Mouse (Mus musculus) lung, postnatal 25 days (tissue): Measurements from ENCODE around the gene Gcn1l1.
A peak's percentile ranks its signal among the peaks of the same experiment; 100 is the strongest.

Source experiments
- DNase-seq: peaks from one replicate; pipeline ENCODE4 v3.0.0; 2022; ENCODE audit warnings: low spot score

Gcn1l1 gene

DNA sequence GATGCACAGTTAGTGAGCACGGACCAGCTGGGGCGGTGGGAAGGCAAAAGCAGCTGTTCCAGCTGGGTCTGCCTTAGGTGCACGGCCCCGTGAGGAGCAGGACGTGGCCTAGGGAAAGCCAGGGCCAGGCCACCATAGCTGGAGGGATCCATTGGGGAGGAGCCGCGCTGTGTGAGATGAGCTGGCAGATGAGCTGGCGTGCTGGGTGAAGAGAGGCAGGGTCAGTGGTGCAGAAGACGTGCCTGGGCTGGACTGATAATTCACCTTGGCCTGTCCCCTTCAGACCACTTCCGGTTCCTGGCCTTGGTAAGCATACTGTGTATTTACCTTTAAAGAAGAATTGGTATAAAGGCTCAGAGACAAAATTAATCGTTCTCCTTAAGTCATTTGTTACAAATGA lies 46.5 kb downstream of the Gcn1l1 start:
- no peak for DNase-seq

DNA sequence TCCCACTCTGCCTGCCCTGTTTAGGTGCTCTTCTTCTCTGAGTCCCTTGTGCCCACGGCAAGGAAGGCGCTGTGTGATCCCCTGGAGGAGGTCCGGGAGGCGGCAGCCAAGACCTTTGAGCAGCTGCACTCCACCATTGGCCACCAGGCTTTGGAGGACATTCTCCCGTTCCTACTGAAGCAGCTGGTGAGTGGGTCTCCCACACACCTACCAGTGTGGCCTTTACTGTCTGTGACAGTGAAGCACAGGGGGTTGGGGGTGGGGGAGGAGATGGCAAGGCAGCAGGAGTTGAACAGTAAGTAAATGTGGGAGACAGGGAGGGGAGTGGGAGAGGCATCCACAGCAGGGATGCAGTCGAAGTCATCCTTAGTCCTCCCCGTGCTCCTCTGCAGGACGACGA lies 48.3 kb downstream of the Gcn1l1 start:
- DNase-seq = no peak

DNA sequence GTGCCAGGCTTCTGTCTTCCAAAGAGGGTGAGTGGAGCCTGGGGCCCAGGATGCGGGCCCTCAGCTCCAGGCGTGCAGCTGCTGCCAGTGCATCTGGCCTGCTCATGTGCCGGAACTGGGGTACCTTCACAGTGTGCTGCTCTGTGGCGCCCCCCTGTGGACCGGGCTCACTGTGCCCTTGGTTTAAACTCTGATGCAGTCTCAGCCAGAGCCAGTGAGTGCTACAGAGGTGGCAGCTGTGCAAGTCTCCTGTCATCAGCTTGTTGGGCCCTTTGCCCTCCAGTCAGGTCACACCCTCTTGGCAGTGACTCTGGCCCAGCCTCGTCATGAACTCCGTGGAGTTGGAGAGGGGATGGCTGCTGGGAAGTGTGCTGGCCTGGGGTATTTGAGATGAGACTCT lies 49.9 kb downstream of the Gcn1l1 start:
- peak; percentile 11 for DNase-seq

DNA sequence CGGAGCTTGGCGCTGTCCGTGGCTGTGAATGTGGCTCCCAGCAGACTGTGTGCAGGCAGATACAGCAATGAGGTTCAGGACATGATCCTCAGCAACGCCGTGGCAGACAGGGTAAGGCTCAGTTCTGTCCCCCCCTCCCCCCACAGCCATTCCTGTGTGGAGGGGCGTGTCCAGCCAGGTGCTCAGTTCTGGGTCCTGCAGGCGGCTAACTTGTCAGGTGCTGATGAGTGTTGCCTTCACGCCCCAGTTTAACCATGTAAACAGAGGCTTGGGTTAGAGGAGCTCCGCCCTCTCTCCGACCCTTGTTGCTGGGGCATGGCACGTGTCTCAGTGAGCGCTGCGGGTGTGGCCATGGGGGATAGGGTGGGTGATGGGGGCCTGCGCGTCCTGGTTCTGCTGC lies 54.6 kb downstream of the Gcn1l1 start:
- DNase-seq = no peak

GRCm38 (mm10) chr5:115622686-115623085 lies 57.6 kb downstream of the Gcn1l1 start:
- no peak for DNase-seq

GRCm38 (mm10) chr5:115623694-115624440 lies 58.8 kb downstream of the Gcn1l1 start:
- peak; percentile 30 for DNase-seq

GRCm38 (mm10) chr5:115626237-115626886 lies 61.3 kb downstream of the Gcn1l1 start:
- no peak for DNase-seq

- no peak for DNase-seq
These were observed 63.0 kb downstream of the Gcn1l1 start for GRCm38 (mm10) chr5:115628083-115628482.

- no peak for DNase-seq
These were observed 64.6 kb downstream of the Gcn1l1 start for GRCm38 (mm10) chr5:115629672-115630071.

DNA sequence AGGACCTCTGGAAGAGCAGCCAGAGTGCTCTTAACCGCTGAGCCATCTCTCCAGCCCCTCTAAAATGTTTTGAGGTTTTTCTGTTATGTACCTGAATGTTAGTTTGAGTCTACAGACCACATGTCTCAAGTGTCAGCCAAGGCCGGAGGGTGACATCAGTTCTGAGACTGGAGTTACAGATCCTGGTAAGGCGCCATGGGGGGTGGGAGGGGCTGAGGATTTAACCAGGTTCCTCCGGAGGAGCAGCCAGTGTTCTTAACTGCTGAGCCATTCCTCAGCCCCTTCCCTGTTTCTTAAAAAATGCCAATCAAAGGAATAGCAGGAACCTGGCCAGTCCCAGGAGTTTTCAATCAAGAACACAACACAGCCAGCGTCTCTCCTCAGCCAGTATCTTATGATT lies 65.2 kb downstream of the Gcn1l1 start:
- no peak for DNase-seq

- DNase-seq = peak; percentile 95
These were observed 66.7 kb downstream of the Gcn1l1 start, which contains the start of gene Rab35 for GRCm38 (mm10) chr5:115631505-115632357. Gene Rab35, plus strand, starts transcription at chr5:115631908.

DNA sequence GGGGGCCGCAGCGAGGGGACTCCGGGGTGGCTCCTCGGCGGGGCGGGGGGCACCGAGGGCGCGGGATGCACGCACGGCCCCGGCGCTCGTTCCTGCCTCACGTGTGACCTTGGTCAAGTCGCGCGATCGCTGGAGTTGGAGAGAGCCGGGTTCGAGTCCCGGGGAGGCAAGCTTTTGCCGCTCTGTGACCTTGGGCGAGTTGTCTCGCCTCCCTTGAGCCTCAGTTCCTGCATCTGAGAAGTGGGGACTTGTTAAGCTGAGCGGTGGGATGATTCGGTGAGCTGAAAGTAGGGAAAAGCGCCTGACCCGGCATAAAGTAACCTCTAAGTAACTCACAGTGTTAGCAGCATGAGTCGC lies 67.3 kb downstream of the Gcn1l1 start:
- no peak for DNase-seq

GRCm38 (mm10) chr5:115633060-115633459 lies 68.0 kb downstream of the Gcn1l1 start:
- no peak for DNase-seq

DNA sequence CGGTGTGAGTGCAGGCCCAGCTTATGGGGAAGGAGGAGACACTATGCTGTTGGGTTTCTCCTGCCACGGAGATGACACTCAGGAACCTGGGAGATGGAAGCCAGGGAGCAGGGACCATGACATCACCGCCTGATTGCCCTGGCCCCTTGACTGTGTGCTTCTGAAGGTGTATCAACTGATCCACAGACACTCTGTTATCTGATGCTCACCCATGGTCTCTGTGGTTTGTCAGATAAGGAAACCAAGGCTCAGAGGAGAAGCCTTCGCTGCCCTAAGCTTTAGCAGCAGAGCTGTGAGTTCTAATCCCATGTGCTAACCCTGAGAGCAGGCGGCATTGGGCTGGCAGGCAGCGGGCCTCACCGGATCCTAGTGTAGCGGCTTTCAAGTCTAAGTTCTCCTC lies 69.0 kb downstream of the Gcn1l1 start:
- no peak for DNase-seq

DNA sequence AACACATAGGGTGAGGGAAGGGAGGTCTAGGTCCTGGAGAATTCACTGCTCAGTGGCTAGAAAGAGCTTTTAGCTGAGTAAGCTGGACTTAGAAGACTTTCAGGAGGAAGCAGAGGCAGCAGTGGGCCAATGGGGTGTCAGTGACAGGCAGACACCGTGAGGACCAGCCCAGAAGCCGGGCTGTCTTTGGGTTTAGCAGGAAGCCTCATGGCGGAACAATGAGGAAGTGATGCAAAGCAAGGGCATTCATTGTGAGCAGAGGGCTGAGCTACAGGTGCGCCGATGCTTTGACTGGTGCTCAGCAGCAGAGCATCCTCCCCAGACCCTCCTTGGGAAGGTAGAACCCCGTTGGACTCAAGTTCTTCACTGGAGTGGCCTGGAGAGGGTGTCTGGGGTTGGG lies 70.5 kb downstream of the Gcn1l1 start:
- peak; percentile 44 for DNase-seq

DNA sequence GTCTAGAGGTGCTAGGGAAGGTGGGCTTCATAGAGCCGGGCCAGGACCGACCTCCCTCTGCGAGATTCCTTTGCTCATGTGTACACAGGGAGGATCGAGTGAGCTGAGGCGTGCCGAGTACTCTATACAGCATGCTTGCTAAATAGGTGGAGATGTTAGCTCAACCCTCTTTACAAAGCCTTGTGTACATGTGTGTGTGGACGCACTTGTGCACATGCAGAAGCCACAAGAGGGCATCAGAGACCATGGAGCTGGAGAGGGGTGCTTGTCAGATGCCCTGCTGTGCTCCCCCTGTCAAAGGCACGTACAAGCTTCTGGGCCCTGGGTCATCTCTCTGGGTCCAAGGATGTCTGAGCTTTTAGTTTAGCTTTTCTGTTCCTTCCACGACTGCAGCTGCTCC lies 79.1 kb downstream of the Gcn1l1 start:
- DNase-seq = no peak

DNA sequence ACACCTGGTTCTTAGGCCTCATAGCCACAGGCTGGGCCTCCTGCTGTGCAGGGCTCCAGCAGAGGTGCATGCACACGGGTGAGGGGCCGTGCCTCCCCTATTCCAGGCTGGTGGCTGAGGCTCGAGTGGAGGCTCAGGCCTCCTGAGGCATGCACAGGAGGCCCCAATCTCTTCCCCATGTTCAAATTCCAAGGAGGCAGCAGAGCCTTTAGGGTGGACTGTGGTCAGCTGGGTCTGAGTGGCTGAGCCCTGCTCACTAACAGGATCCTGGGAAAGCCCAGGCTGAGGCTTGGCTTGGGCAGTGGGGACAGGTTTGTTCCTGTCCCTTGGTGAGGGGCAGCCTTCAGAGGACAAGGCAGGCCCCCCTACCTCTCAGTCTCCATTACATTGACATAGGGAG lies 83.8 kb downstream of the Gcn1l1 start:
- DNase-seq = no peak

- no peak for DNase-seq
These were observed 84.6 kb downstream of the Gcn1l1 start for GRCm38 (mm10) chr5:115649699-115650098.

GRCm38 (mm10) chr5:115650885-115651284 lies 85.8 kb downstream of the Gcn1l1 start:
- no peak for DNase-seq

GRCm38 (mm10) chr5:115651821-115652220 lies 86.8 kb downstream of the Gcn1l1 start:
- no peak for DNase-seq

DNA sequence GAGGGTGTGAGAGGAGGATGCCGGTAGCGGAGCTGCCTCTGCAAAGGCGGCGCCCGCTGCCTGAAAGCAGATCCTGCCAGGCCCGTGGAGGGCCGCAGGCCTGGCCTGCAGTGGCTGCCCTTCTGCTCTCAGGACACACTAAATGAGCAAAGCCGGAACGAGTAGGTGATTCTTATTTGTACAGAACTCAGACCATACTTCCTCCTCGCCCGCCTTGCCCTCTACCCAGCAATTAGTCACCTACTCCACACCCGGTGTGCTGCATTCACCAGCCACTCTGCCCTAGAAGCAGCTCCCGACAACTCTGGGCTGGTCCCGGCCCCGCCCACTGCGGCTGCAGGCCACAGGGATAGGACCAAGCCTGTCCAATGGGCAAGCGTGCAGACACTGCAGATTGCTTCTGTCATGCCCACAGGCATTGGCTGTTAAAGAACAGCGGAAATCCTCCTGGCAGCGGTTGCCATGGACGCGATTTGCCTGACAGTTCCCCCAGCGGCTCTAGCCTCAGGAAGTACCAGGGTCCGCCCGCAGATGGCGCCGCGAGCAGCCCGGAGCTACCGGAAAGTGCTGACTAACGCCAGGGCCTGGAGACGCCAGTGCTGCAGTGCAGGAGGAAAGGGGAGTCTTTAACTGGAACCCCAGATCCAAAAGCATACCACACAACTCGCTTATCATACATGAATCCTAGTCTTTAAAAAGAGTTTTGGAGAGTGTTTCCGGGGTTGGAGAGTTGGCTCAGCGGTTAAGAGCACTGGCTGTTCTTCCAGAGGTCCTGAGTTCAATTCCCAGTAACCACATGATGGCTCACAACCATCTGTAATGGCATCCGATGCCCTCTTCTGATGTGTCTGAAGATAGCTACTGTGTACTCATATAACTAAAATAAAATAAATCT lies 87.9 kb downstream of the Gcn1l1 start:
- peak; percentile 100 for DNase-seq

GRCm38 (mm10) chr5:115653776-115654175 lies 88.7 kb downstream of the Gcn1l1 start:
- no peak for DNase-seq
